Mouse (Mus musculus): Measurements from ENCODE around the gene Stra6. TPM values are rescaled to one million over a fixed set of nuclear protein-coding genes. Genes with fewer than 3 reads are reported as not detected.

The Stra6 gene
- polyA plus RNA-seq, 1 experiment from 2014 or later, result 13.9 TPM

- WGBS, result 55% methylated on average over 5 of the region's 5 CpGs
- H3K4me3 ChIP-seq (replicated peaks), result no peak overlapping the region
- no peak for ATAC-seq (ENCODE audit: insufficient number of reproducible peaks, low FRiP score, low TSS enrichment, low read depth)
- no peak overlapping the region for H3K27ac ChIP-seq (replicated peaks)
- no peaks in the 10 kb centered on the region for H3K9me3 ChIP-seq (replicated peaks)
- H3K4me1 ChIP-seq, result peaks cover 18% of the 10 kb centered on the region
- H3K4me2 ChIP-seq (replicated peaks), result no peak overlapping the region
- H3K36me3 ChIP-seq, result no peaks in the 10 kb centered on the region
- no peaks in the 10 kb centered on the region for H3K27me3 ChIP-seq
- H3K9ac ChIP-seq, result no peak overlapping the region
Measured at GRCm38 (mm10) chr9:58096629-58097301, 33.2 kb downstream of the Stra6 start.

GRCm38 (mm10) chr9:58099836-58100565 is 36.4 kb downstream of the Stra6 start:
- no peaks in the 10 kb centered on the region for H3K27me3 ChIP-seq
- H3K4me3 ChIP-seq (replicated peaks), result no peak overlapping the region
- H3K9ac ChIP-seq, result no peak overlapping the region
- H3K27ac ChIP-seq (replicated peaks), result no peak overlapping the region
- no peaks in the 10 kb centered on the region for H3K36me3 ChIP-seq
- H3K4me2 ChIP-seq (replicated peaks), result no peak overlapping the region
- WGBS, result 84% methylated on average over 5 of the region's 5 CpGs
- peaks cover 8% of the 10 kb centered on the region for H3K4me1 ChIP-seq
- no peak for ATAC-seq (ENCODE audit: insufficient number of reproducible peaks, low FRiP score, low TSS enrichment, low read depth)
- no peaks in the 10 kb centered on the region for H3K9me3 ChIP-seq (replicated peaks)

- H3K27me3 ChIP-seq, result no peaks in the 10 kb centered on the region
- no peak overlapping the region for H3K4me3 ChIP-seq (replicated peaks)
- WGBS, result 74% methylated on average over 4 of the region's 4 CpGs
- H3K9me3 ChIP-seq (replicated peaks), result no peaks in the 10 kb centered on the region
- no peak overlapping the region for H3K4me2 ChIP-seq (replicated peaks)
- no peak for ATAC-seq (ENCODE audit: insufficient number of reproducible peaks, low FRiP score, low TSS enrichment, low read depth)
- no peaks in the 10 kb centered on the region for H3K36me3 ChIP-seq
- H3K4me1 ChIP-seq, result peaks cover 1% of the 10 kb centered on the region; the same call in 1 of the 2 replicates
- no peak overlapping the region for H3K27ac ChIP-seq (replicated peaks)
- H3K9ac ChIP-seq, result no peak overlapping the region
Measured at GRCm38 (mm10) chr9:58102013-58102412, 38.4 kb downstream of the Stra6 start.

GRCm38 (mm10) chr9:58103647-58104046 is 40.1 kb downstream of the Stra6 start:
- no peak overlapping the region for H3K27ac ChIP-seq (replicated peaks)
- 53% methylated on average over 6 of the region's 6 CpGs for WGBS
- H3K4me3 ChIP-seq (replicated peaks), result no peak overlapping the region
- no peak overlapping the region for H3K9ac ChIP-seq
- no peaks in the 10 kb centered on the region for H3K9me3 ChIP-seq (replicated peaks)
- H3K36me3 ChIP-seq, result no peaks in the 10 kb centered on the region
- ATAC-seq (ENCODE audit: insufficient number of reproducible peaks, low FRiP score, low TSS enrichment, low read depth), result no peak
- H3K4me2 ChIP-seq (replicated peaks), result no peak overlapping the region
- no peaks in the 10 kb centered on the region for H3K27me3 ChIP-seq
- 0 out of 2 replicates have a peak, but pooled peaks cover 6% of the 10 kb centered on the region for H3K4me1 ChIP-seq

GRCm38 (mm10) chr9:58105595-58106169 is 42.1 kb downstream of the Stra6 start:
- Histone ChIP-seq H3K4me1 (0 out of 2 replicates have a peak, but pooled peaks cover 6% of the 10 kb centered on the region), H3K27ac (replicated peaks) (no peak overlapping the region), H3K9me3 (replicated peaks) (no peaks in the 10 kb centered on the region), H3K36me3 (no peaks in the 10 kb centered on the region), H3K4me2 (replicated peaks) (no peak overlapping the region), H3K27me3 (no peaks in the 10 kb centered on the region), H3K4me3 (replicated peaks) (no peak overlapping the region), H3K9ac (no peak overlapping the region)
- ATAC-seq (ENCODE audit: insufficient number of reproducible peaks, low FRiP score, low TSS enrichment, low read depth), result no peak
- 60% methylated on average over 15 of the region's 15 CpGs for WGBS

GRCm38 (mm10) chr9:58107494-58107893 is 43.9 kb downstream of the Stra6 start:
- Histone ChIP-seq H3K9me3 (replicated peaks) (no peaks in the 10 kb centered on the region), H3K4me2 (replicated peaks) (no peak overlapping the region), H3K9ac (no peak overlapping the region), H3K27me3 (no peaks in the 10 kb centered on the region), H3K36me3 (no peaks in the 10 kb centered on the region), H3K4me1 (peaks cover 12% of the 10 kb centered on the region), H3K4me3 (replicated peaks) (no peak overlapping the region), H3K27ac (replicated peaks) (no peak overlapping the region)
- 40% methylated on average over 5 of the region's 5 CpGs for WGBS
- ATAC-seq (ENCODE audit: insufficient number of reproducible peaks, low FRiP score, low TSS enrichment, low read depth), result no peak

- H3K4me3 ChIP-seq (replicated peaks), result no peak overlapping the region
- no peak overlapping the region for H3K9ac ChIP-seq
- H3K4me1 ChIP-seq, result peaks cover 38% of the 10 kb centered on the region
- WGBS, result 76% methylated on average over 5 of the region's 5 CpGs
- no peaks in the 10 kb centered on the region for H3K9me3 ChIP-seq (replicated peaks)
- peaks cover 15% of the 10 kb centered on the region for H3K27me3 ChIP-seq
- H3K4me2 ChIP-seq (replicated peaks), result no peak overlapping the region
- H3K36me3 ChIP-seq, result no peaks in the 10 kb centered on the region
- H3K27ac ChIP-seq (replicated peaks), result no peak overlapping the region
- ATAC-seq (ENCODE audit: insufficient number of reproducible peaks, low FRiP score, low TSS enrichment, low read depth), result no peak
Measured at GRCm38 (mm10) chr9:58110787-58111186, 47.2 kb downstream of the Stra6 start.

- H3K27ac ChIP-seq (replicated peaks), result no peak overlapping the region
- no peaks in the 10 kb centered on the region for H3K36me3 ChIP-seq
- WGBS, result 60% methylated on average over 6 of the region's 6 CpGs
- H3K4me3 ChIP-seq (replicated peaks), result no peak overlapping the region
- H3K4me1 ChIP-seq, result peaks cover 43% of the 10 kb centered on the region
- H3K27me3 ChIP-seq, result peaks cover 15% of the 10 kb centered on the region
- H3K9ac ChIP-seq, result no peak overlapping the region
- H3K9me3 ChIP-seq (replicated peaks), result no peaks in the 10 kb centered on the region
- no peak overlapping the region for H3K4me2 ChIP-seq (replicated peaks)
- no peak for ATAC-seq (ENCODE audit: insufficient number of reproducible peaks, low FRiP score, low TSS enrichment, low read depth)
Measured at GRCm38 (mm10) chr9:58111431-58111830, 47.8 kb downstream of the Stra6 start.

GRCm38 (mm10) chr9:58112321-58112751 is 48.7 kb downstream of the Stra6 start:
- peak; percentile 72; the same call in 1 of the 2 replicates for ATAC-seq (ENCODE audit: insufficient number of reproducible peaks, low FRiP score, low TSS enrichment, low read depth)
- no peak overlapping the region for H3K4me2 ChIP-seq (replicated peaks)
- 21% methylated on average over 6 of the region's 6 CpGs for WGBS
- peaks cover 15% of the 10 kb centered on the region for H3K27me3 ChIP-seq
- no peak overlapping the region for H3K27ac ChIP-seq (replicated peaks)
- H3K4me1 ChIP-seq, result peaks cover 42% of the 10 kb centered on the region
- H3K9me3 ChIP-seq (replicated peaks), result no peaks in the 10 kb centered on the region
- H3K9ac ChIP-seq, result no peak overlapping the region
- H3K4me3 ChIP-seq (replicated peaks), result no peak overlapping the region
- H3K36me3 ChIP-seq, result no peaks in the 10 kb centered on the region

GRCm38 (mm10) chr9:58112866-58113278 is 49.3 kb downstream of the Stra6 start:
- H3K4me1 ChIP-seq, result peaks cover 37% of the 10 kb centered on the region
- no peak overlapping the region; the same call in 1 of the 2 replicates for H3K4me3 ChIP-seq (replicated peaks)

GRCm38 (mm10) chr9:58113279-58113884 is 49.8 kb downstream of the Stra6 start:
- Histone ChIP-seq H3K4me3 (replicated peaks) (peak overlapping the region; percentile 19), H3K27ac (replicated peaks) (no peak overlapping the region), H3K9me3 (replicated peaks) (no peaks in the 10 kb centered on the region), H3K36me3 (no peaks in the 10 kb centered on the region), H3K4me1 (peaks cover 37% of the 10 kb centered on the region), H3K27me3 (peaks cover 15% of the 10 kb centered on the region), H3K9ac (0 out of 2 replicates have a peak overlapping the region, but pooled peaks have one; percentile 7), H3K4me2 (replicated peaks) (peak overlapping the region; percentile 42)
- WGBS, result 5% methylated on average over 22 of the region's 22 CpGs
- ATAC-seq (ENCODE audit: insufficient number of reproducible peaks, low FRiP score, low TSS enrichment, low read depth), result no peak

More at GRCm38 (mm10) chr9:58112866-58113278, 49.3 kb downstream of the Stra6 start:
- peak overlapping the region; percentile 42; the same call in 1 of the 2 replicates for H3K4me2 ChIP-seq (replicated peaks)
- H3K27me3 ChIP-seq, result peaks cover 15% of the 10 kb centered on the region
- ATAC-seq (ENCODE audit: insufficient number of reproducible peaks, low FRiP score, low TSS enrichment, low read depth), result 0 out of 2 replicates have a peak, but pooled peaks have one; percentile 26
- no peaks in the 10 kb centered on the region for H3K36me3 ChIP-seq
- H3K9ac ChIP-seq, result 0 out of 2 replicates have a peak overlapping the region, but pooled peaks have one; percentile 7
- WGBS, result 14% methylated on average over 6 of the region's 6 CpGs
- H3K9me3 ChIP-seq (replicated peaks), result no peaks in the 10 kb centered on the region
- no peak overlapping the region for H3K27ac ChIP-seq (replicated peaks)

All from embryonic facial prominence, embryonic 15.5 days (tissue).